Mouse (Mus musculus) limb, embryonic 10.5 days (tissue): ENCODE data around the gene Osmr. TPM values are rescaled to one million over a fixed set of nuclear protein-coding genes. Genes with fewer than 3 reads are reported as not detected.

Experiments used
- DNase-seq: peaks from one replicate; pipeline ENCODE4 v3.0.0-alpha.2; 2017; ENCODE audit warnings: low spot score
- H3K27ac ChIP-seq: fragments of 300-500 bp; sonication (generic); 2 replicates; pipeline ENCODE4 v1.5.1; 2016; ENCODE audit warnings: mild to moderate bottlenecking
- H3K27me3 ChIP-seq: fragments of 300-500 bp; sonication (generic); 2 replicates; pipeline ENCODE4 v1.6.1; 2016; ENCODE audit warnings: low read depth, mild to moderate bottlenecking; ENCODE audit not compliant: poor library complexity, severe bottlenecking
- H3K36me3 ChIP-seq: fragments of 300-500 bp; sonication (generic); 2 replicates; pipeline ENCODE4 v1.6.1; 2016; ENCODE audit warnings: mild to moderate bottlenecking, moderate library complexity
- H3K4me1 ChIP-seq: fragments of 300-500 bp; sonication (generic); 2 replicates; pipeline ENCODE4 v1.6.1; 2016
- H3K4me3 ChIP-seq: fragments of 300-500 bp; sonication (generic); 2 replicates; pipeline ENCODE4 v1.5.1; 2016; ENCODE audit warnings: mild to moderate bottlenecking, moderate library complexity
- H3K9me3 ChIP-seq: fragments of 300-500 bp; sonication (generic); replicated peaks from 2 replicates; pipeline ENCODE4 v1.6.1; 2016; ENCODE audit warnings: mild to moderate bottlenecking
- WGBS: fragments of 180-500 bp; shearing (Covaris S2); methylation state at CpG from one replicate; pipeline ENCODE4 v1.1.7; 2016; 5-methylcytosine and 5-hydroxymethylcytosine counted together
- polyA plus RNA-seq: library from polyadenylated mRNA; unstranded; fragments of >200 nt; fragmentation: Nextera tagmentation; extraction: Ambion mirVana; gene quantifications from 2 replicates; pipeline ENCODE4 v1.2.1, GENCODE M21; 2016

Osmr gene
- 0.26 and 0.31 TPM in 2 replicates for polyA plus RNA-seq

DNA sequence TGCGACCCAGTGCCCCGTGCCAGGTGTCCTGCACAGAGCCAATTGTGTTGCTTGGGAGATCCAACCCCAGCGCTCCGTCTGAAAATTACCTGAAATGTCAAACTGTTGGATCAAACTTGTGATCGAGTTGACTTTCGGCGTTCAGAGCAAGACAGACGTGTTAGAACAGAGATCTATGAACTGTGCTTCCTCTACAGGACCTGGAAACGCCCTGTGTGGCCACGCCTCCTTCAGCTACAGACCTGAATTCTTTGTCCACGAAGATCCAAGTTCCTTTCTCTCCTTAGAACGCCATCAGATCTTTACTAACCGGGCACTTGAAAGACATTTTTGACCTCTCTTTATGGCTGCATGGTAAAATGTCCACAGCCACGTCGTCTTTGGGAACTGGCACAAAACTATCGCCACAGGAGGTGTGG is at the start of gene Osmr:
Osmr (minus strand) TSS at position 369 of the 419 bp plus-strand sequence.
- no peaks in the 10 kb centered on the region for H3K9me3 ChIP-seq
- H3K27me3 ChIP-seq: peaks cover 50% of the 10 kb centered on the region
- no peak for DNase-seq
- WGBS: 8% methylated on average over 16 of the region's 16 CpGs
- no peaks in the 10 kb centered on the region for H3K36me3 ChIP-seq
- peak within 1 kb of the TSS; percentile 59 for H3K4me3 ChIP-seq
- H3K27ac ChIP-seq: peak within 1 kb of the TSS; percentile 70; the same call in 1 of the 2 replicates
- H3K4me1 ChIP-seq: peaks cover 20% of the 10 kb centered on the region

DNA sequence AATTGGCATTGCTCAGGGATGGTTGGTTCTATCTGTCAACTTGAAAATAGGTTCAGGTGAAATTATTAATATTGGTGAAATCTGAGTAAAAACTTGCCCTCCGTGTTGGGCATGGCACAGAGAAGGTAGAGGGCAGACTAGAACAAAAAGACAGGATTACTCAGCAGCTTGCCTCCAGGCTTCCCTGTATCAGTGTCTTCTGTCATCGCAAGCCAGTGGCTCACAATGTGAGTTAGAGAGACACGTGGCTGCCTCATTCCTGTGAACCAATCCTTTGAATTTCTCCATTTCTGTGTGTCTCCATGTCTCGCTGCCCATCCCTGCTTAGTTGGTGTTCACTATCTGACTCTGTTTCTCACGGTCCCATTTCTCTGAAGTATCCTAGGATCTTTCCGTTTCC is 44.6 kb upstream of the Osmr start:
- no peaks in the 10 kb centered on the region for H3K9me3 ChIP-seq
- H3K4me3 ChIP-seq: no peak overlapping the region
- 83% methylated on average over 6 of the region's 6 CpGs for WGBS
- no peak overlapping the region for H3K27ac ChIP-seq
- H3K36me3 ChIP-seq: no peaks in the 10 kb centered on the region
- DNase-seq: no peak
- H3K4me1 ChIP-seq: peaks cover 5% of the 10 kb centered on the region
- no peaks in the 10 kb centered on the region for H3K27me3 ChIP-seq

DNA sequence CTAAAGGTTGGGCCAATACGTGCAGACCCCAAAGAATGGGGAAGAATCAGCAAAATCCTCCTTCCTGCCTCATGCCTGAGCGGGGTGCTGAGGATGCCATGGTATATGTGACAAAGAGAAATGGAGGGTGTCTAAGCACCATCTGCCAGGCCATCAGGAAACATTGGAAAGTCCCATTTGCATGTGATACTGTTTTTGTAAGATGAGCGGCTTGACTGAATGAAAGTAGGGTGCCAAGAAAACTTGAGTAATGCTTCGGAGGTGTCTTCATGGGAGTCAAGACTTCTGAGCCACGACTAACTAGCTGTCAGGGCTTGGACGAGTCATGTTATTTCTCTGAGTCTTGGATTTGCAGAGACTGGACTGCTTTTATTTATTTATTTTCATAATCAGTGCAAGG is 39.4 kb upstream of the Osmr start:
- Histone ChIP-seq H3K36me3 (no peaks in the 10 kb centered on the region), H3K27ac (no peak overlapping the region), H3K9me3 (no peaks in the 10 kb centered on the region), H3K27me3 (no peaks in the 10 kb centered on the region), H3K4me1 (peaks cover 23% of the 10 kb centered on the region), H3K4me3 (no peak overlapping the region)
- DNase-seq: no peak
- WGBS: 92% methylated on average over 6 of the region's 6 CpGs

DNA sequence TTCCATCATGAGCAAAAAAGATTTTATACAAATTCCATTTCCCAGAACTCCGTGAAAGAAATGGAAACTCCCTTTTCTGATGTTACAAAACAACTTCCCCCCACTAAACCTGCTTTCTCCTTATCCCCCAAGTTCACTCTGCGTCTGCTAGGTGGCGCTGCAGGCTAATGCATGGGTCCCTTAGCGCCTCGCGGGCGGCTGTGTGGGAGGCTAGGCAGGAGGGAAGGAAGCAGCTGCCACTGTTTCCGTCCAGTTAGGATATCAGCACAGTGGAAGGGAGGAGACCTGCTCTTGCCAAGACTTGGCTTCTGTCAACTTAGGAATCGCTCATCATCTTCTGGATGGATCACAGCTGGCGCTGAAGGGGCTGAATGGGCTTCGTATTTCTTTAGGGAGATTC is 34.9 kb upstream of the Osmr start:
- H3K27ac ChIP-seq: peak overlapping the region; percentile 73
- H3K9me3 ChIP-seq: no peaks in the 10 kb centered on the region
- peak; percentile 93 for DNase-seq
- no peaks in the 10 kb centered on the region for H3K36me3 ChIP-seq
- H3K4me3 ChIP-seq: no peak overlapping the region
- WGBS: 4% methylated on average over 11 of the region's 11 CpGs
- no peaks in the 10 kb centered on the region for H3K27me3 ChIP-seq
- H3K4me1 ChIP-seq: peaks cover 20% of the 10 kb centered on the region

DNA sequence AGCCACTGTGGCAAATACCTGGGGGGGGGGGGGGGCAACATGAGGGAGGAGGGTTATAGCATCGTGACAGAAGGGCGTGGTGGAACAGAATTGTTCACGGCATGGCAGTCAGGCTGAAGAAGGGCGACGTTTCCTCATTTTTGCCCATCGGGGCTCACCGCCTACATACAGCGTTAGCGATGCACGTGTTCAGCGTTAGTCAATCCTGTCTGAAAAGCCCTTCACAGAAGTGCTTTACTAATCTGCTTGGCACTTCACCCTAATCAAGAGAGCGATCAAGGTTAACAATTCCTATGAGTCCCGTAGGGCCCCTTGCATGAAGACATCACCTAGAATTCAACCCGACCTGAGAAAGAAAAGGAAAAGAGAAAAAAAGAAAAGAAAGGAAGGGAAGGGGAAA is 34.3 kb upstream of the Osmr start:
- 72% methylated on average over 14 of the region's 14 CpGs for WGBS
- H3K4me1 ChIP-seq: peaks cover 18% of the 10 kb centered on the region
- H3K4me3 ChIP-seq: no peak overlapping the region
- no peaks in the 10 kb centered on the region for H3K27me3 ChIP-seq
- H3K27ac ChIP-seq: no peak overlapping the region
- DNase-seq: no peak
- no peaks in the 10 kb centered on the region for H3K9me3 ChIP-seq
- no peaks in the 10 kb centered on the region for H3K36me3 ChIP-seq

DNA sequence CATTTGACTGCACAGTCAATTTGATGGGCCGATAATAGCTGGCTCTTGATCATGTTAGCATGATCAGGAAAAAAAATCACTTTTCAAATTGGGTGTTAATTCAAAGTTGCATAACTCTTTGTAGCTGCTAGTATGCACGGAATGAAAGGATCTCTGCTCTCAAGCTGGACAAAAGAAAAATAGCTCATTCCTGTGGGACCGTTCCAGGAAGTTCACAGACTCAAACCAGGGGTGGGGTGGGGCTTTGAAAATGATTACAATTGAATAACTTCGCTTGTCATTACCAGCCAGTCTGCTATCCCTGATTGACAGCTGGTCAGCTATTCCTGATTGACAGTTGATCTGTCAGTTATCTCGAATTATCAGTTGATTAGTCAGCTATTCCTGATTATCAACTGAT is 33.8 kb upstream of the Osmr start:
- Histone ChIP-seq H3K36me3 (no peaks in the 10 kb centered on the region), H3K27me3 (no peaks in the 10 kb centered on the region), H3K4me3 (no peak overlapping the region), H3K4me1 (peaks cover 18% of the 10 kb centered on the region), H3K27ac (no peak overlapping the region), H3K9me3 (no peaks in the 10 kb centered on the region)
- DNase-seq: no peak
- 81% methylated on average over 5 of the region's 5 CpGs for WGBS

DNA sequence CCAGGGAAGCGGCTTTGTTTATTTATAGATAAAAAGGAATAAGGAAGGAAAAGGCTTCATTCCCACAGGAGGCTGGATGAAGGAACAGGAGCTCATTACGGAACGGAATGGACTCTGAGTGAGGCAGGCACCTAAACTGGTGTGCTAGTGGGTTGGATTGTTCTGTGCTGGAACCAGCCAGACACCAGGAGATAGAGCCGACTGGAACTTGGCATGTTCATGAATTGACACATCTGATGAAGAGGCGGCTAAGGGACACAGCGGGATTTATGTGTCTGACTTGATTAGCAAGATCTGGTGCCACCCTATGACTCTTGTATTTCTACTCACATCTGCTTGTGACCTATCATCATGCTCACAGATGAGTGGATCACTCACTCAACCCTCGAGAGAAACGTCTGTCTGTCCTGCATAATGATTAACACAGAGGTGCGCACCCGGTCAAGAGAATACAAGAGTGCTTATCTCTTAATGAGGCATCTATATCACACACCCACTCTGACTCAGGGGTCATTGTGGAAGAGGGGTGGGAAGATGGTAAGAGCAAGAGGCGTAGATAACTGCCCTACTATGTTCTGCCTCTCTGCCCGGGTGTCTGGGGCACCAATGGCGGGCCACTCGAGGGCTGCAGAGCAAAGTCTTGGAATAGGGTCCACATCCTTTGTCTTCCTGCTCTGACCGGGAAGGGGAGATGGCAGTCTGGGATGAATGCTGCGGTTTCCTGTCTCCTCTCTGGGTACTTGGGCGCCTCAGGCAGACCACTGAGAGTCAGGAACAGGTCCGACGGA is 31.7 kb upstream of the Osmr start:
- Histone ChIP-seq H3K4me3 (no peak overlapping the region), H3K9me3 (no peaks in the 10 kb centered on the region), H3K4me1 (peaks cover 8% of the 10 kb centered on the region; the same call in 1 of the 2 replicates), H3K27me3 (no peaks in the 10 kb centered on the region), H3K36me3 (no peaks in the 10 kb centered on the region), H3K27ac (no peak overlapping the region)
- WGBS: 87% methylated on average over 19 of the region's 19 CpGs
- DNase-seq: no peak

DNA sequence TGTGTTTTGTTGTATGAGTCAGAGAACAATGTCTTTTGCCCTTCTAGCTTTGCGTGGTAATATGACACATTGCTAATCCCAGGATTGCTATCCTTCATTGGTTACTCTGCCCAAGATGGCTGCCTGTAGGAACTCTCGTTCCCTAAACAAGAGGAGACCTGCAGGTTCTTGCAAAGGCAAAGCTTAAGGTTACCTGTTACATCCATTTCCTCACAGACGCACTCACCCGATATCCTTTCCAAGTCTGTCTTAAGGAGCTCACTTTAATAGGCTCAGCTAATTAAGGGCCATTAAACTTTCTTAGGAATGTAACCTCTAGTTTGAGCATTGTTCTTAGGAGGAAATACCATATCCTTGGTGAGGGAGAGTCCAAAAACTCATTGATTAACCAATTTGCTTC is 31.0 kb upstream of the Osmr start:
- H3K36me3 ChIP-seq: no peaks in the 10 kb centered on the region
- H3K4me1 ChIP-seq: peaks cover 8% of the 10 kb centered on the region; the same call in 1 of the 2 replicates
- 84% methylated on average over 4 of the region's 4 CpGs for WGBS

DNA sequence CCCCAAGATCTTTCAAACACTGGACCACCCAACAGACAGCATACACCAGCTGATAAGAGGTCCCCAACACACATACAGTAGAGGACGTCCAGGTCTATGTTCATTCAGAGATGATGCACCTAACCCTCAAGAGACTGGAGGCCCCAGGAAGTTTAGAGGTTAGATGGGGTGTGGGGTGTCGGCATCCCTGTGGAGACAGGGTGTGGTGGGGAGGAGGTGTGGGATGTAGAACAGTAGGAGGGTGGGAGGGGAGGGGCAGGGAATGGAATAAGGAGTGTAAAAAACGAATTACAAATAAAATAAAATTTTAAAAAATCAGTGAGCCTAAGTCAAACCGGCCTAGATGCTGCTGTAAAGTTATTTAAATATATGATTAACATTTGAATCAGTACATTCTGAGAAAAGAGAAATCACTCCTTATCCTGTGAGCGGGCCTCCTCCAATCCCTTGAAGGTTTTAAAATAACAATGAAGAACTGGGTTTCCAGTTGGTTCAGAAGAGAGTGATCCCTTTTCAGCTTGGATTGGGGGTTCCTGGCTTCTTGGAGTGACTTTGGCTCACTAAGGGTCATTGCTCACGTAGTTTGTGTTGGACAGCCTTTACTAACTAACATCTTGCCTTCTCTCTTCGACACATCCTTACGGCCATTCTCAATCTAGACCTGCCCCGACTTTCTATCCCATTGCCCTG is 28.7 kb upstream of the Osmr start:
- 57% methylated on average over 9 of the region's 9 CpGs for WGBS
- no peaks in the 10 kb centered on the region for H3K4me1 ChIP-seq
- H3K27ac ChIP-seq: no peak overlapping the region
- no peaks in the 10 kb centered on the region for H3K36me3 ChIP-seq
- H3K27me3 ChIP-seq: no peaks in the 10 kb centered on the region
- no peak overlapping the region for H3K4me3 ChIP-seq
- no peak for DNase-seq
- H3K9me3 ChIP-seq: no peaks in the 10 kb centered on the region

More for the DNA sequence above, 31.0 kb upstream of the Osmr start:
- no peak overlapping the region for H3K4me3 ChIP-seq
- H3K27ac ChIP-seq: no peak overlapping the region
- H3K27me3 ChIP-seq: no peaks in the 10 kb centered on the region
- DNase-seq: no peak
- H3K9me3 ChIP-seq: no peaks in the 10 kb centered on the region

DNA sequence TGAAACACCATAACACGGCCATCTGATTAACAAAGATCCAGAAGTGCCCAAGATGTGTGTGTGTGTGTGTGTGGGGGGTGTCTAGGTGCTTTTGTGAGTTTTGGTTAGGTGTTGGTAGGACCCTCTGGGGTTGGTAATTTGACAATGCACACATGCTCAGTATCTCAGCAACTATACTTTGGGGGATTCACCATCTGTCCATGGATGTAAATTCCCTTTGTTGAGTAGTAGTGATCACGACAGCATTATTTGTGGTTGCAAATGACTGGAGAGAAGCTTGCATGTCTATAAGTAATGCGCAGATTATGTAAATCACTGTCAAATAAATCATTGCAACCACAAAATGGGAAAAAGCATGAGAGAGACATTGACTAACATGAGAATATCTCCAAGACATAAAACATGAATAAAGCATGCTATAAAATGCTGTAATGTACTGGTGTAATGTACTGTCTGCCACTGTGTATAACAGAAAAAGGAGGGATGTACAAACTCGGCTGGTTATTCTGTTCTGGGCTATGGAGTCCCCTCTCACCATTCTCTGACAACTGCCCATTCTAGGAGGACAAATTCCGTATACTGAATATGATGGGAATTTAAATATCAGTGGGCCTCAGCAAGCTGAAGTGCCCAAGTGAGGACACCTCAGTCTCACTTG is 27.3 kb upstream of the Osmr start:
- Histone ChIP-seq H3K4me1 (no peaks in the 10 kb centered on the region), H3K27ac (no peak overlapping the region), H3K9me3 (no peaks in the 10 kb centered on the region), H3K27me3 (no peaks in the 10 kb centered on the region), H3K4me3 (no peak overlapping the region), H3K36me3 (no peaks in the 10 kb centered on the region)
- no peak for DNase-seq
- WGBS: 83% methylated on average over 5 of the region's 5 CpGs

DNA sequence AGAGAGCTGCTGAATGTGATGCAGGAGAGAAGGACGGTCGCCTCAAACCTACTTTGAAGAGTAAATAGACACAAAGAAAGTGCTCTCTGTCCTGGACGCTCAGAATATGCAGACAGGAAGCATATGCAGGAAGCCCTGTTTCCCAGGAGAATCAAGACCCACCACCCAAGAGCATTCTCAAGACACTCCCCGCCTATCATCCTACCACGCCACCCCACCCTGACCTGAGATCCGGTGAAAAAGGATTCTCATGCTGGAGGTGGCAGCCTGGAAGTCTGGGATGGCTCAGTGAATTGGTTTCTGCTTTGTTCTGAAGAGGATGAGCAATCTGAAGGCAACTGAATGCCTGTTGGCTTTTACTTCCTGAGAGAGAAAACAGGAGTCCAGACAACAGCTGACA is 26.5 kb upstream of the Osmr start:
- Histone ChIP-seq H3K4me3 (no peak overlapping the region), H3K27me3 (no peaks in the 10 kb centered on the region), H3K27ac (no peak overlapping the region), H3K9me3 (no peaks in the 10 kb centered on the region), H3K36me3 (no peaks in the 10 kb centered on the region), H3K4me1 (no peaks in the 10 kb centered on the region)
- WGBS: 85% methylated on average over 6 of the region's 6 CpGs
- DNase-seq: no peak

DNA sequence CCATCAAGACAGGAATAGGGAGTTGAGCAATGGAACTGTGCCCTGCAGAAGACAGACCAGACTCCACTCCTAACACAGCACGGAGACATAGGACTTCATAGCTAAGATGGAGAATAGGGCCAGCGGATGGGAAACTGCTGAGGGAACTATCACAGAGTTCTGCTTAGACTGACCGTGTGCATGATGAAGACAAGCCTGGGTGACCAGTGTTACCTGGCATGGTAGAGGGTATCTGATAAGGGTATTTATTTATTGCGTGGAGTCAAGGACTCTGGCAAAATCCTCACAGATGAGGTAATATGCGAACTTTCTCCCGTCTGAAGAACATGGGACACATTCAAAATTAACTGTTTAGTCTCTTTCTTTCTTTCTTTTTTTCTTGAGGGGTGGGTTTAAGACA is 9.5 kb upstream of the Osmr start:
- no peak for DNase-seq
- 90% methylated on average over 6 of the region's 6 CpGs for WGBS
- Histone ChIP-seq H3K27ac (no peak overlapping the region), H3K4me1 (peaks cover 1% of the 10 kb centered on the region; the same call in 1 of the 2 replicates), H3K9me3 (no peaks in the 10 kb centered on the region), H3K27me3 (no peaks in the 10 kb centered on the region), H3K4me3 (no peak overlapping the region), H3K36me3 (no peaks in the 10 kb centered on the region)

DNA sequence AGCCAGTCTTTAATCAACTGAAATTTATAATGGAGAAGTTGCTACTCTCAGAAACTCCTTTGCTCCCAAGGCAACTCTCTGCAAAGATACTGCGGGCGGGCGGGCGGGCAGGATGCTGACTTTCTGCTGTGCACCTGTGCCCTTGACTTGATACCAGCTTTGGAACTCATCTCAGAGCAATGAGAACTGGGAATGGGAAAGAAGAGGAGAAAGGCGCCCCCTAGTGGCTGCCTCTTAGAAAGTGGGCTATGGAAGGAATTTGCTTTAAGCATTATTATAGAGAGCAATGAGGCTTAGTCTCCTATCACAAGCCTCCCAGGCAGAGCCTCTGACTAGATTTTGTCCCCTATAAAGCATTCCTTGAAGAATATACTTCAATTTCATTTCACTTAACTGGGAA is 9.0 kb upstream of the Osmr start:
- WGBS: 58% methylated on average over 5 of the region's 5 CpGs
- Histone ChIP-seq H3K27me3 (no peaks in the 10 kb centered on the region), H3K36me3 (no peaks in the 10 kb centered on the region)

More for the DNA sequence above, 9.0 kb upstream of the Osmr start:
- peaks cover 4% of the 10 kb centered on the region; the same call in 1 of the 2 replicates for H3K4me1 ChIP-seq
- H3K4me3 ChIP-seq: no peak overlapping the region
- DNase-seq: peak; percentile 78
- no peaks in the 10 kb centered on the region for H3K9me3 ChIP-seq
- no peak overlapping the region for H3K27ac ChIP-seq
